Mouse (Mus musculus): ENCODE results near the gene Caps2. TPM values are rescaled to one million over a fixed set of nuclear protein-coding genes. Genes with fewer than 3 reads are reported as not detected.
A peak's percentile ranks its signal among the peaks of the same experiment; 100 is the strongest.
"Not testable (repeated sequence)": the region's sequence is repeated elsewhere in the genome, so short reads cannot be mapped to it uniquely, and the experiment has no call there.

Gene Caps2
- total and polyA plus RNA-seq, 3 experiments, result 0.08 to 0.51 (median 0.21) TPM

DNA sequence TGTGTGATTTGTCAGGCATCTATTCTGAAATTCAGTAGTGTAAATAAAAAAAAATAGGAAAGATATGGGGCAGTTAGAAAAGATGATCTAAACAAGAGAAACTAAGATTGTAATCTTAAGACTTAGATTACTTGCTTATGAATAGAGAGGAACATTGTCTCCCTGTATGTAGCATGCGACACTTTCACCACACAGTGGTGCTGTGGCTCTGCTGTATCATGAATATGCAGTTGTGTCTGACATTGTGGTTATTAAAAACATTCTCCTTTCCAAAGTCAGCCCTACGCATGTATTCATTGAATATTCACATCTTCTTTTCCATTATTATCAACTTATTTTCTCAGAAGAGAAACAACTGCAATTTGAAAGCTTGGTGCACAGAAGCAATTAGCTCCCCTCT lies 40.0 kb downstream of the Caps2 start:
- Histone ChIP-seq H3K4me1 (ENCODE audit: control insufficient read depth in 1 of 2, insufficient read depth in 2 of 2) (no peaks in the 10 kb centered on the region), H3K9ac (ENCODE audit: insufficient read depth, low read depth) (no peak overlapping the region), H3K27me3 (replicated peaks) (no peaks in the 10 kb centered on the region), H3K4me3 (replicated peaks in 1 of 3; ENCODE audit: low read depth in 2 of 3, low read length in 2 of 3, poor library complexity in 1 of 3) (no peak overlapping the region), H3K9me3 (replicated peaks; ENCODE audit: low read length) (no peaks in the 10 kb centered on the region), H3K79me2 (replicated peaks; ENCODE audit: control insufficient read depth, extremely low read depth, insufficient read depth, poor library complexity, severe bottlenecking) (no peaks in the 10 kb centered on the region), H3K4me2 (ENCODE audit: insufficient read depth, low read depth, poor library complexity, severe bottlenecking) (no peak overlapping the region), H3K36me3 (replicated peaks in 1 of 2; ENCODE audit: control insufficient read depth in 1 of 2, insufficient read depth in 1 of 2, low read length in 1 of 2) (no peaks in the 10 kb centered on the region), H3K27ac (ENCODE audit: insufficient read depth, low read depth) (no peak overlapping the region)
- TF ChIP-seq CTCF (conservative IDR thresholded peaks at IDR 0.05 in 1 of 2, IDR thresholded peaks at IDR 0.05 in 1 of 2; ENCODE audit: low read depth in 2 of 2, low read length in 2 of 2) (peak; percentile 11 to 76; a peak in 2 of 4 replicates), KAT2A (IDR thresholded peaks at IDR 0.05; ENCODE audit: insufficient replicate concordance, low read length) (no peak), ZMIZ1 (IDR thresholded peaks at IDR 0.05; ENCODE audit: low read depth, low read length) (no peak), SMC3 (IDR thresholded peaks at IDR 0.05; ENCODE audit: low read depth, low read length) (peak; percentile 75), ZC3H11A (IDR thresholded peaks at IDR 0.05; ENCODE audit: low read depth, low read length) (peak; percentile 51; the same call in 1 of the 2 replicates), RAD21 (IDR thresholded peaks at IDR 0.05; ENCODE audit: low read depth, low read length) (peak; percentile 78), TBP (conservative IDR thresholded peaks at IDR 0.05; ENCODE audit: low read depth, low read length) (no peak)
- peak; percentile 51 for DNase-seq (ENCODE audit: extremely low read depth)
- dilution Hi-C loops (cut with MboI; ENCODE audit: extremely low pct_ligation_motif_present, extremely low pct_unique_long_range_greater_than_20kb, low sequenced_read_pairs), result no loop called here
- in situ Hi-C loops (cut with MboI; ENCODE audit: low pct_ligation_motif_present, low pct_unique_long_range_greater_than_20kb, low sequenced_read_pairs), result loop anchor here (25.0 kb wide), 1 partner anchor 559 kb away; no protein-coding TSS in a partner anchor

DNA sequence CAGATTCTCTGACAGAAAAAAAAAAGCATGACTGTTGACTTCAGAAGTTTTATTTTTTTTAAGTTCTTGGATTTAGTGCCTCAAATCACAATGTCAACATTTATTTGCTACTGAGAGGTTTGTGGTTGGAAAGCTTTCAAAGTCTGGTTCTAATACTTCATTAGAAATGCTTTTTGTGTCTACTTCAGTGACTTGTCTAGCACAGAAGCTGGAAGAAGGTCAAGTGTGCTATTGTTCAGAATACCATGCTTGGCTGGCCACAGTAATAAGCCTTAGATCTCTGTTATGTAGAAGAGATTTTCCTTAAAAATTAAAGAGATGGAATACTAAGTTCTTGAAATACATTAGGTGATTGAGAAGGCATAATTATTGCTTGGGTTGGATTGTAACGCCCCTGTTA lies 63.7 kb downstream of the Caps2 start:
- in situ Hi-C loops (cut with MboI; ENCODE audit: low pct_ligation_motif_present, low pct_unique_long_range_greater_than_20kb, low sequenced_read_pairs), result no loop called here
- dilution Hi-C loops (cut with MboI; ENCODE audit: extremely low pct_ligation_motif_present, extremely low pct_unique_long_range_greater_than_20kb, low sequenced_read_pairs), result no loop called here
- no peak overlapping the region for H3K4me3 ChIP-seq (replicated peaks in 1 of 3; ENCODE audit: low read depth in 2 of 3, low read length in 2 of 3, poor library complexity in 1 of 3)

DNA sequence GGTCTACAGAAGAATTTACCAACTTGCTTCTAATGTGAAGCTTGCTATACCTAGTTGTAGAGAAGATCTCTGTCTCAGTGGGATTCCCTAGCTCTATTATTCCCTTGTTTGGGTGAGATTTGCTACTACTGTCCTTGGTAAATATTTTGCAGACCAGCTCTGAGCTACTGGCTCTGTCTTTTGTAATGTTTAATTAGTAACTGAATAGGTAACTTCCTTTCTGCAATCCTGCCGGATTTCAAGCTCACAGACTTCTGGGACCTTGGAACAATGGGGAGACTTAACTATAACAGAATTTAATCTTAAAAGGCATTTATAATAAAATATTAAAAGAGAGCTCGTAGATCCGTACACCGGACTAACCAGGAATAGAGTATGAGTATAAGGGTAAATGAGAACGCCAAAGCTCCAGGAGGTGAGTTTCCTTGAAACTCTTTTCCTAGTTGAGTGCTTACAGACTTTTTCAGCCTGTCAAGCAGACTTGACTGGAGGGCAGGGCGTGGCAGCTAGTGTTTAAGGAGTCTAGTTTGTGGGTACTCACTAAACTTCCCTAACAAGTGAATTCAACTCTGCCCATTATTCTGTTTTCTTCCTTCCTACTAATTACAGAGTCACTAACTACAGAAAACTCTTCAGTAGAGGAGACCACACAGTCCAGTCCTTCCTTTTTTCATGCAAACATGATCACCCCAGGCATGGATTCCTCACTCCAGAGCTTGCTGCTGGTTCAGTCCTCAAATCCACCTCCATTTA lies 65.8 kb downstream of the Caps2 start:
- H3K9ac ChIP-seq (ENCODE audit: insufficient read depth, low read depth); H3K79me2 ChIP-seq (replicated peaks; ENCODE audit: control insufficient read depth, extremely low read depth, insufficient read depth, poor library complexity, severe bottlenecking); DNase-seq (ENCODE audit: extremely low read depth); H3K4me3 ChIP-seq (replicated peaks in 1 of 3; ENCODE audit: low read depth in 2 of 3, low read length in 2 of 3, poor library complexity in 1 of 3); H3K27ac ChIP-seq (ENCODE audit: insufficient read depth, low read depth); dilution Hi-C loops (cut with MboI; ENCODE audit: extremely low pct_ligation_motif_present, extremely low pct_unique_long_range_greater_than_20kb, low sequenced_read_pairs); H3K9me3 ChIP-seq (replicated peaks; ENCODE audit: low read length); H3K27me3 ChIP-seq (replicated peaks); H3K4me1 ChIP-seq (ENCODE audit: control insufficient read depth in 1 of 2, insufficient read depth in 2 of 2); H3K4me2 ChIP-seq (ENCODE audit: insufficient read depth, low read depth, poor library complexity, severe bottlenecking); in situ Hi-C loops (cut with MboI; ENCODE audit: low pct_ligation_motif_present, low pct_unique_long_range_greater_than_20kb, low sequenced_read_pairs); H3K36me3 ChIP-seq (replicated peaks in 1 of 2; ENCODE audit: control insufficient read depth in 1 of 2, insufficient read depth in 1 of 2, low read length in 1 of 2): not testable (repeated sequence)

More for the DNA sequence above, 63.7 kb downstream of the Caps2 start:
- Histone ChIP-seq H3K36me3 (replicated peaks in 1 of 2; ENCODE audit: control insufficient read depth in 1 of 2, insufficient read depth in 1 of 2, low read length in 1 of 2) (no peaks in the 10 kb centered on the region), H3K9ac (ENCODE audit: insufficient read depth, low read depth) (no peak overlapping the region), H3K9me3 (replicated peaks; ENCODE audit: low read length) (no peaks in the 10 kb centered on the region), H3K27ac (ENCODE audit: insufficient read depth, low read depth) (no peak overlapping the region), H3K27me3 (replicated peaks) (no peaks in the 10 kb centered on the region), H3K4me2 (ENCODE audit: insufficient read depth, low read depth, poor library complexity, severe bottlenecking) (no peak overlapping the region), H3K4me1 (ENCODE audit: control insufficient read depth in 1 of 2, insufficient read depth in 2 of 2) (peaks cover 0 to 2% of the 10 kb centered on the region in 2 experiments; a peak in 1 of 4 replicates), H3K79me2 (replicated peaks; ENCODE audit: control insufficient read depth, extremely low read depth, insufficient read depth, poor library complexity, severe bottlenecking) (no peaks in the 10 kb centered on the region)
- DNase-seq (ENCODE audit: extremely low read depth), result no peak
- no peak for TF ChIP-seq MEF2A (IDR thresholded peaks at IDR 0.05; ENCODE audit: borderline replicate concordance, low read depth, low read length)
- TF ChIP-seq RCOR1 (conservative IDR thresholded peaks at IDR 0.05; ENCODE audit: low read depth, low read length), result no peak
- no peak for TF ChIP-seq MAZ (IDR thresholded peaks at IDR 0.05; ENCODE audit: low read depth, low read length)
- no peak for TF ChIP-seq GABPA (IDR thresholded peaks at IDR 0.05; ENCODE audit: insufficient replicate concordance, low read depth, low read length)
- TF ChIP-seq ELF1 (IDR thresholded peaks at IDR 0.05; ENCODE audit: low read depth, low read length), result no peak
- TF ChIP-seq TCF12 (IDR thresholded peaks at IDR 0.05; ENCODE audit: low read depth, low read length), result no peak
- no peak for TF ChIP-seq HCFC1 (IDR thresholded peaks at IDR 0.05; ENCODE audit: low read depth, low read length)
- TF ChIP-seq USF1 (IDR thresholded peaks at IDR 0.05; ENCODE audit: low read depth, low read length), result no peak
- no peak for TF ChIP-seq ETS1 (conservative IDR thresholded peaks at IDR 0.05; ENCODE audit: low read depth, low read length)
- no peak for TF ChIP-seq MAX (IDR thresholded peaks at IDR 0.05; ENCODE audit: low read length)

DNA sequence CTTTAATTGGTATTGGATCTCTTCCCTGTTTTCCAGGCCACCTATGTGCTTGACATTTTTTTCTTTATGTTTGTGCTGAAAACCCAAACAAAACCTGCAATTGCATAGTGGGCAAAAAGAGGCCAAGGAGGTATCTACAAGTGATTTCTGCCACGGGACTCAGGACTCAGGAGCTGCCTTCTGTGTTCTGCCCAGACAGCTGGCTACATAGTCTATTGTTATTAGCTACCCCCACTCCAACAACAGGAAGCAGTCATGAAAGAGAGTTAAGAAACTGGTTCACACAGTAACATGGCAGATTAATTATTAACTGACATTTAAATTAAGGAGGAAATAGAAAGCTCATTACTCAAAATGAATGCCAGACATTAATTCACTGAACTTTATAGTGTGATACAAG lies 69.3 kb downstream of the Caps2 start:
- dilution Hi-C loops (cut with MboI; ENCODE audit: extremely low pct_ligation_motif_present, extremely low pct_unique_long_range_greater_than_20kb, low sequenced_read_pairs); DNase-seq (ENCODE audit: extremely low read depth); H3K79me2 ChIP-seq (replicated peaks; ENCODE audit: control insufficient read depth, extremely low read depth, insufficient read depth, poor library complexity, severe bottlenecking); H3K4me3 ChIP-seq (replicated peaks in 1 of 3; ENCODE audit: low read depth in 2 of 3, low read length in 2 of 3, poor library complexity in 1 of 3); H3K9ac ChIP-seq (ENCODE audit: insufficient read depth, low read depth); H3K4me2 ChIP-seq (ENCODE audit: insufficient read depth, low read depth, poor library complexity, severe bottlenecking); in situ Hi-C loops (cut with MboI; ENCODE audit: low pct_ligation_motif_present, low pct_unique_long_range_greater_than_20kb, low sequenced_read_pairs); H3K36me3 ChIP-seq (replicated peaks in 1 of 2; ENCODE audit: control insufficient read depth in 1 of 2, insufficient read depth in 1 of 2, low read length in 1 of 2); H3K9me3 ChIP-seq (replicated peaks; ENCODE audit: low read length); H3K27ac ChIP-seq (ENCODE audit: insufficient read depth, low read depth); H3K27me3 ChIP-seq (replicated peaks); H3K4me1 ChIP-seq (ENCODE audit: control insufficient read depth in 1 of 2, insufficient read depth in 2 of 2): not testable (repeated sequence)

All from CH12.LX (cell line).